Mouse (Mus musculus): ENCODE results near the gene Tmem184a. TPM values are rescaled to one million over a fixed set of nuclear protein-coding genes. Genes with fewer than 3 reads are reported as not detected.

The Tmem184a gene
- polyA plus RNA-seq, 1 experiment: 53.9 TPM

GRCm38 (mm10) chr5:139829384-139829783 lies 9.7 kb upstream of the Tmem184a start:
- no peak for TF ChIP-seq POLR2A (IDR thresholded peaks at IDR 0.05; ENCODE audit: borderline replicate concordance, extremely low read depth, low read depth, low read length)
- no peak for TF ChIP-seq CTCF (IDR thresholded peaks at IDR 0.05; ENCODE audit: insufficient read depth, low read length)
- H3K4me1 ChIP-seq (ENCODE audit: control insufficient read depth, insufficient read depth, low read length): peaks cover 12% of the 10 kb centered on the region
- DNase-seq: no peak
- no peak overlapping the region for H3K4me3 ChIP-seq (replicated peaks; ENCODE audit: extremely low read depth, low read depth, low read length)
- 70% methylated on average over 13 of the region's 13 CpGs for WGBS

GRCm38 (mm10) chr5:139827593-139827992 lies 7.9 kb upstream of the Tmem184a start:
- Histone ChIP-seq H3K4me3 (replicated peaks; ENCODE audit: extremely low read depth, low read depth, low read length) (no peak overlapping the region), H3K4me1 (ENCODE audit: control insufficient read depth, insufficient read depth, low read length) (peaks cover 12% of the 10 kb centered on the region)
- DNase-seq: no peak
- TF ChIP-seq CTCF (IDR thresholded peaks at IDR 0.05; ENCODE audit: insufficient read depth, low read length) (no peak), POLR2A (IDR thresholded peaks at IDR 0.05; ENCODE audit: borderline replicate concordance, extremely low read depth, low read depth, low read length) (no peak)
- 96% methylated on average over 1 of the region's 1 CpGs for WGBS

GRCm38 (mm10) chr5:139826357-139827055 lies 6.8 kb upstream of the Tmem184a start, which contains the start of the genes Gm26938 and Psmg3:
TSS of gene Gm26938 (minus strand) at chr5:139826407.
TSS of gene Psmg3 (minus strand) at chr5:139826885.
- under 1% methylated on average over 43 of the region's 43 CpGs for WGBS
- peaks cover 12% of the 10 kb centered on the region for H3K4me1 ChIP-seq (ENCODE audit: control insufficient read depth, insufficient read depth, low read length)
- peak; percentile 96 for DNase-seq
- TF ChIP-seq POLR2A (IDR thresholded peaks at IDR 0.05; ENCODE audit: borderline replicate concordance, extremely low read depth, low read depth, low read length) (peak; percentile 90; the same call in 1 of the 2 replicates), CTCF (IDR thresholded peaks at IDR 0.05; ENCODE audit: insufficient read depth, low read length) (no peak)
- peak within 1 kb of the TSS; percentile 92 for H3K4me3 ChIP-seq (replicated peaks; ENCODE audit: extremely low read depth, low read depth, low read length)

GRCm38 (mm10) chr5:139825947-139826346 lies 6.2 kb upstream of the Tmem184a start:
- DNase-seq: no peak
- Histone ChIP-seq H3K4me1 (ENCODE audit: control insufficient read depth, insufficient read depth, low read length) (peaks cover 12% of the 10 kb centered on the region), H3K4me3 (replicated peaks; ENCODE audit: extremely low read depth, low read depth, low read length) (peak overlapping the region; percentile 92)
- TF ChIP-seq POLR2A (IDR thresholded peaks at IDR 0.05; ENCODE audit: borderline replicate concordance, extremely low read depth, low read depth, low read length) (no peak), CTCF (IDR thresholded peaks at IDR 0.05; ENCODE audit: insufficient read depth, low read length) (no peak)
- 33% methylated on average over 11 of the region's 11 CpGs for WGBS

GRCm38 (mm10) chr5:139824531-139824930 lies 4.8 kb upstream of the Tmem184a start:
- H3K4me1 ChIP-seq (ENCODE audit: control insufficient read depth, insufficient read depth, low read length): peaks cover 12% of the 10 kb centered on the region
- TF ChIP-seq CTCF (IDR thresholded peaks at IDR 0.05; ENCODE audit: insufficient read depth, low read length) (no peak), POLR2A (IDR thresholded peaks at IDR 0.05; ENCODE audit: borderline replicate concordance, extremely low read depth, low read depth, low read length) (no peak)
- no peak overlapping the region for H3K4me3 ChIP-seq (replicated peaks; ENCODE audit: extremely low read depth, low read depth, low read length)
- WGBS: 93% methylated on average over 10 of the region's 10 CpGs
- DNase-seq: no peak

- H3K4me1 ChIP-seq (ENCODE audit: control insufficient read depth, insufficient read depth, low read length): peaks cover 8% of the 10 kb centered on the region
- TF ChIP-seq CTCF (IDR thresholded peaks at IDR 0.05; ENCODE audit: insufficient read depth, low read length): no peak
- TF ChIP-seq POLR2A (IDR thresholded peaks at IDR 0.05; ENCODE audit: borderline replicate concordance, extremely low read depth, low read depth, low read length): no peak
- DNase-seq: no peak
- 82% methylated on average over 12 of the region's 12 CpGs for WGBS
- no peak overlapping the region for H3K4me3 ChIP-seq (replicated peaks; ENCODE audit: extremely low read depth, low read depth, low read length)
These were observed 2.0 kb upstream of the Tmem184a start for GRCm38 (mm10) chr5:139821466-139822459.

- H3K4me1 ChIP-seq (ENCODE audit: control insufficient read depth, insufficient read depth, low read length): no peaks in the 10 kb centered on the region
- peak; percentile 46 for DNase-seq
- no peak overlapping the region for H3K4me3 ChIP-seq (replicated peaks; ENCODE audit: extremely low read depth, low read depth, low read length)
- WGBS: 49% methylated on average over 4 of the region's 4 CpGs
- TF ChIP-seq CTCF (IDR thresholded peaks at IDR 0.05; ENCODE audit: insufficient read depth, low read length): peak; percentile 54
- no peak for TF ChIP-seq POLR2A (IDR thresholded peaks at IDR 0.05; ENCODE audit: borderline replicate concordance, extremely low read depth, low read depth, low read length)
These were observed 916 bp downstream of the Tmem184a start for GRCm38 (mm10) chr5:139818801-139819200.

GRCm38 (mm10) chr5:139818056-139818455 lies 1.7 kb downstream of the Tmem184a start:
- TF ChIP-seq CTCF (IDR thresholded peaks at IDR 0.05; ENCODE audit: insufficient read depth, low read length): no peak
- TF ChIP-seq POLR2A (IDR thresholded peaks at IDR 0.05; ENCODE audit: borderline replicate concordance, extremely low read depth, low read depth, low read length): no peak
- DNase-seq: no peak
- no peaks in the 10 kb centered on the region for H3K4me1 ChIP-seq (ENCODE audit: control insufficient read depth, insufficient read depth, low read length)
- H3K4me3 ChIP-seq (replicated peaks; ENCODE audit: extremely low read depth, low read depth, low read length): no peak overlapping the region
- WGBS: 82% methylated on average over 3 of the region's 3 CpGs

- no peak for DNase-seq
- WGBS: 0% methylated on average over 1 of the region's 1 CpGs
- TF ChIP-seq POLR2A (IDR thresholded peaks at IDR 0.05; ENCODE audit: borderline replicate concordance, extremely low read depth, low read depth, low read length) (no peak), CTCF (IDR thresholded peaks at IDR 0.05; ENCODE audit: insufficient read depth, low read length) (peak; percentile 94)
- Histone ChIP-seq H3K4me3 (replicated peaks; ENCODE audit: extremely low read depth, low read depth, low read length) (no peak overlapping the region), H3K4me1 (ENCODE audit: control insufficient read depth, insufficient read depth, low read length) (0 out of 2 replicates have a peak, but pooled peaks cover 2% of the 10 kb centered on the region)
These were observed 2.4 kb downstream of the Tmem184a start for GRCm38 (mm10) chr5:139817292-139817691.
